Mouse (Mus musculus) ovary, postnatal 10 days (tissue): ENCODE data around the gene Gm12248.

Source experiments
- DNase-seq: peaks from one replicate; pipeline ENCODE4 v3.0.0; 2022; ENCODE audit warnings: low spot score

Gene Gm12248

DNA sequence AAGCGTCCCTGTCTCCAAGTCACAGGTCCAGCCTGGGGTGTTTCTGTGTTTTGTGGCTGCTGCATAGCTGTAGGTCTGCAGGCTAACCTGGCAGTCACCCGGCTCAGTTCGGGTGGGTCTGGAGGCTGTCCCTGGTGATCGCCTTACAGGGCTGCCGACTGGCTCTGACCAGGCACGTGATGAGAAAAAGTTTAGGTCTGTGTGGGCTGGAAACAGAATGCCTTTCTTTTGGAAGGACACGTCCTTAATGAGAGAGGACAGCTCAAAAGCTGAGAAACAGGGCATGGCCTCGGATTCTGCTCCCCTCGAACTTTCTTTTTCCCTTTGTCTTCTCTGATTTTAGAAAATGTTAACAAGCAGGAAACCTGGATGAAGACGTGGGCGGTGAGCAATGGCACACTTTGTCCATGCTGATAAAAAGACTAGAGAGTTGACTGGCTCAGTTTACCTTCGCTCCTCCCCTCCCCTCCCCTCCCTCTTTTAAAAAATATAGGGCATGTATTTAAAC lies at the start of gene Gm12248:
TSS of gene Gm12248 (minus strand) at position 114 of the 508 bp plus-strand sequence.
- DNase-seq: no peak

DNA sequence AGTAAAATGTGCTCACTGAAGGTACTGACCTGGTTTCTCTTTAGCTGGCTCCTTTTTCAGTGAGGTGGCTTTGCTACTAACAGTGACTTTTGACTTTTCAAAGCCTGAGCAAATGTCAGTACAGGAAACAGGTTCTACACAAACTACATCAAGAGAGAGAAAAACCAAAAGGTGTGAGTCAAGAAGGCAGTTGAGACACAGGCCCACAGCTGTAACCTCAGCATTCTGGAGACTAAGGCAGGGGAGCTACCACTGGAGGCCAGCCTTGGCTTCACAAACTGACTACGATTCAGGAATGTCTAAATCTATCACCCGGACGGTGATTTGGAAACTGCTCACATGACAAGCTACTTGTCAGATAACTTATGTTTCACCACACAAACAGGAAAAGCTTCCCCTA lies 46.5 kb upstream of the Gm12248 start:
- DNase-seq: no peak

DNA sequence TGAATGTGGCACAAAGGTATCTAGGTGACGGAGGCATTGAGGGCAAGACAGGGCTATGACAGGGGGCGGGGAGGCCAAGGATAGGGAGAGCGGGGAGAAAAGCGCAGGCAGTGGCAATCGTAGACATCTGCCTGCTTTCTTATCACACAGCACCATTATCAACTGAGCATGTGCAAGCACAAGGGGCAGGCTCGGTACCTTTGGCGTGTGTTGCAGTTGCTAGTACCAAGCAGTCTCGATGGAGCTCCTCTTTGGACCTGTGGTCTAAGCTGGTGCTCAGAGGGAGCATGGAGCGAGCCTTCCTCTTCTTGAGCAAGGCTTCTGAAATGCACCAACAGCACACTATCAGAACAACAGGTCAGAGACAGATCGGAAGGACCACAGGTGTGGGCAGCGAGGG lies 45.9 kb upstream of the Gm12248 start:
- no peak for DNase-seq

DNA sequence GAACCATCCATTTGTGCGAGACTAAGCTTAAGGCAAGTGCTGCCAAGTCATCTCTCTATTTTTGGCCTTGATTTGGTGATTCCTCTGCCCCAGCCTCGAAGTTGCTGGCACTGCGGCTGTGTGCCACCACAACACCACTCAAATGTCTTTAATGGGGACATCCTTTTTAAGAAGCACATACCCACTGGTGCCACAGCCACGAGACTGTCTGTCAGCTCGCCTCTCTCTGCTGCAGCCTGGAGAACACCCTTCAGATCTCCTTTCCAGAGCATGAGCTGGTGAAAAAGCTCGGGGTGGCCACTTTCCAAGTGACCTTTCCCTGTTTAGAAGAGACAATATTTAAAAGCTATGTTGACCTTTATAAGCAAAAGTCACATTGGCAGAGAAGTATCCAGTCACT lies 43.7 kb upstream of the Gm12248 start:
- no peak for DNase-seq

DNA sequence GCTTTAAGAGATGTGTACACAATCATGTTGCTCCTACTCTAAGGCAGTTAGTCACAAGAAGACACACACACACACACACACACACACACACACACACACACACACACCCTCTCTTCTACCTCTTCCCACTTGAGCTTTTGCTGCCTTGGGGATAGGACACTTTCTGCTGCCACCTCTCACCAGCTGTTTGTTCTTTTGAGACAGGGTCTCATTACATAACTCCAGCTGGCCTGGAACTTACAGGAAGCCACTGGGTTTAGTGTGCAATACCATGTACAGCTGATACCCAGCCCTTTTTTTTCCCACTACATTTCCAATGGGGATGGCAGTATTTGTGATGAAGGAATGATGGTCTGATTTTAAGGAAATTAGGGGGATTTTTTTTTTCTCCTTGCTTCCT lies 42.4 kb upstream of the Gm12248 start:
- DNase-seq: no peak

DNA sequence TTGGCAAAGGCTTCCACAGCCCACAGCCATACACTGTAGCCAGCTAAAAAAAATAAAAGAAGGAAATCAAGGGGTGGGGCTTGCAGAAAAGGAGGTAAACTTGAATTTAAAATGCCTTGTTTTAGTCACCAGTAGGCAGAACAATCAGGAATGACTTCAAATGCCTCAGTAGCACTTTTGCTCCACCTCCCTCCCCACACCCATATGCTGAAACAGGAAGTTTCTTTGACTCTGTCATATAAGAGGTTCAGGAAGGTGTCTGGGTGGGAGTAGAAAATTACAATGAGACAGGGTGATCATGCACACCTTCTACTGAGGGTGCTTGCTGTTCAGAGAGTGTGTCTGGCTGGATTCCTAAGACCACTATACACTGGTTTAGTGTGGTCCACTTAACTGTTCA lies 41.9 kb upstream of the Gm12248 start:
- no peak for DNase-seq

DNA sequence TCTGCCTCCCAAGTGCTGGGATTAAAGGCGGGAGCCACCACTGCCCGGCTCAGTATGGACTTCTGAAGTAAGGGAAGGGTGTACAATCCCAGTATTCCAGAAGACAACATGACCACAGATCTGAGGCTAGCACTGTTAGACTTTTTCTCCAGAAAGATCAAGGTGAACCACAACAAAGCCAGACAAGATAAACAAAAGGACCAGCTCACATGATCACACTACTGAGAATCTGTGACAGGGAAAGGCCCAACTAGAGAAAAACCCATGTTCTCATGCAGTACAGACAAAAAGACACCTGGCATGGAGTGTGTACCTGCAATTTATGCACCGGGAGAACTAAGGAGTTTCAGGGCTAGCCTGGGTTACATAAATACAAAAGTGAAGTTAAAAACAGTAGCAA lies 39.1 kb upstream of the Gm12248 start:
- no peak for DNase-seq

DNA sequence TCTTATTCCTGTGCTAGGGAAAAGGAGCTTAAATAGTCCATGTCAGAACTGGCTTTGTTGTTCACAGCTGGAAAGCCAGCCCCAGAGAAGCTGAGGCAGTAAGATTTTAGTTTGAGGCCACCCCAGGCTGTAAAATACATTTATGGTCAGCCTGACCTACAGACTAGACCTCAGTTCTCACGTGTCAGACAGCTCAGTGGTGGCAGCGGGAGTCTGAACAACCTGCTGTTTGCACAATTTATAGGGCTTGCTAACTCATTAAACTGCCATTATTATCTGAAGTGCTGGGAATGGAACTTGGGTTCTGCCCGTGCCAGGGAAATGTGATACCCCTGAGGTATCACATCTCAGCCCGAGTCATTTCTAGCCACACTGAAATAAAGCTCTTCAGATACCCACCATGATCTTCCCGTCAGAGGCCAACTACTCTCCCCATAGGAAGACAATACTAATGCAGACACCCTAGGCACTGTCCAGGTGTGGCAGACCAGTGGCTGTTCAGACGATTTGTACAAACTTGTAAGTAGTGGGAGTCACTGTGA lies 36.4 kb upstream of the Gm12248 start:
- no peak for DNase-seq

DNA sequence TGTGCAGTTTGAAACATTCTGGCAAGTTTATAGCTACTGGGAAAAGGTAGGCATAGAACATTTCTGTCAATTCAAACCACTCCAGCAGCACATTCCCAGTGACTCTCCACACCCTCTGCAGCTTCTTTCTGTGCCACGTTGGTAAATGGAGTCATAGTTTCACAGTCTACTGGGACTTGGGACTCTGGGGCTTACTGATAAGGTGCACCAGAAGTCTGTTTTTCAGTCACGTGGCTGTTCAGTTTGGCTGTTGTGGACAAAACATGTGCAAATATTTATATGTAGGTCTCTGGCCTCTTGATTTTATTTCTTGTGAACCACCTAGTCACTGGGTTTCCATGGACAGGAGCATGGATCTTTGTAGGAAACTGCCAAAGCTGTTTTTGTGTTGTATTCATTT lies 34.6 kb upstream of the Gm12248 start:
- no peak for DNase-seq

DNA sequence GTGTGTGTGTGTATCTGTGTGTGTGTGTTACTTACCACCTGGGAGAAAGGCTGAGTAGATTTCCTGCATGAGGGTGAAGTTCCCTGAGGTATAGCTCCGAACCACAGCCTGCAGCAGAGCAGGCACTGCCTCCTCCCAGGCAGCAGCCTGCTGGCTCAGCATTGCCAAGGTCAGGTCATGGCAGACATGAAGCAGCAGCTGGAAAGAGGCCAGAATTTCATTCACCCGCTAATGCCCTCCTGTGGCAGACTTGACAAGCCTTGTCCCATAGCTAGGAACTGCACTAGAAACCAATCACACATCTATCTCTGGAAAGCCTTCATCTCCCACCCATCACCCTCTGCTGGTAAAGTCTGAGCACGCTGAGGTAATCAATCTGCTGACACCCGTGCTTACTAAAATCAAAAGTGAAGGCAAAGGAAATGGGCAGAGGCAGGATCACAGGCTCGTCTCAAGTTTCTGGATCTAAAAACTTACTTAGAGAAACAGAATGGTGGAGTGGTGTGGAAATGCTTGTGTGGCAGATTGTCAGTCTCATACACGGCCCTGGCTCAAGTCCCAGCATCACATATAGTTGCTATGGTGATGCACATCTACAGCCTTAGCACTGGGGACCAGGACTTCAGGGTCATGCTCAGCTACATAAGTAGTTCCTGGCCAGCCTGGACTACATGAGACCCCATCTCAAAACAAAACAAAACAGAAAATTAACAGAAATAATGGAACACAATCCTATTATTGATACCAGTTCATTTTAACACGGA lies 33.6 kb upstream of the Gm12248 start:
- no peak for DNase-seq

DNA sequence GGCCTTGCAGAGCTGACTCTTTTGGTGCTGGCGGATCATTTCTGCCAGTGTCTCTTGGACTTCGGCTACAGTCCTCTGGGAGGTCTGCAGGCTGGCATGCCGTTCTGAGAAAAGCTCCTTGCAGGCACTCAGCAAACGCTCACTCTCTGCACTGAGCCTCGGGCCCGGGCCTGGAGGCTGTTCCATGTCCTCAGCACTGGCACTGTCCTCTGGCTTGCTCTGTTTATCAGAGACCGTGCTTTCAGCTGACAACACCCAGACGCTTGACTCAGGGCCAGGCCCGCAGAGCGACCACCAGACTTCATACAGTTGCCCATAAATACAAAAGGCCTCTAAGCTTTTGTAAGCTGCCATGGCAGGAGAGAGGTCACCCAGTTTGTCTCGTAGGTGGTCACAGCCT lies 32.1 kb upstream of the Gm12248 start:
- no peak for DNase-seq

DNA sequence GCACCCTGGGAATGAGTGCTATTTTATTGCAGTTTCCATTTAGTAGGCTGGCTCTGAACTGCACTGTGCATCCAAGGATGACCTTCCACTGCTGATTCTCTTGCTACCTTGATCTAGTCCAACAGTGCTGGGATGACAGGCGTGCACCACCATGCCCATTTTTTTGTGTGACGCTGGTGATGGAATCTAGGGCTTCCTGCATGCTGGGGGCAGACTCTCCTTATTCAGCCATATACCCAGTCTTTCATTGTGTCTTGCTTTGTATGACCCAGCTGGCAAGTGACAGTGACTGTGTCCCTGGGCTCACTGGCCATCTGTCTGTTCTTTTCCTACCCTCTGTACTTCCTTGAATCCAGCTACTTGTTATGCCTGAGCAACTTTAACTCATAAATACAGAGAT lies 30.8 kb upstream of the Gm12248 start:
- DNase-seq: no peak

DNA sequence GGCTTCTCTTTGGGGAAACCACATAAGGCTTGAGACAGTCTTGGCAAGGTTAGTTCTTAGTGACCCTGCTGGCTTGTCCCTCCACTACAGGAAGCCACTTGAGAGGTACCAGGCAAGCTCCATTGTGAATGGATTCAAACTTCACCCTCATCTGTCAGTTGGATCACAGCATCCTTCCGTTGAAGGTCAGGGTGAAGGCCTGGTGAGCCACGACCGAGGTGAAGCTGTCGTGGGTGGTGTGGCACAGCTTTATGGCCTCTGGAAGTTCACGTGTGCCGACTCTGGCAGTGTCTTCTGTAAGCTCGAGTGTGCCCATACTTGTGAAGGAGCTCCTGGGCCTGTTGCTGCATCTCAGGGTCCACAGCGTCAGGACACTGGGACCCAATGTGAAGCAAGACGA lies 28.4 kb upstream of the Gm12248 start:
- DNase-seq: no peak

DNA sequence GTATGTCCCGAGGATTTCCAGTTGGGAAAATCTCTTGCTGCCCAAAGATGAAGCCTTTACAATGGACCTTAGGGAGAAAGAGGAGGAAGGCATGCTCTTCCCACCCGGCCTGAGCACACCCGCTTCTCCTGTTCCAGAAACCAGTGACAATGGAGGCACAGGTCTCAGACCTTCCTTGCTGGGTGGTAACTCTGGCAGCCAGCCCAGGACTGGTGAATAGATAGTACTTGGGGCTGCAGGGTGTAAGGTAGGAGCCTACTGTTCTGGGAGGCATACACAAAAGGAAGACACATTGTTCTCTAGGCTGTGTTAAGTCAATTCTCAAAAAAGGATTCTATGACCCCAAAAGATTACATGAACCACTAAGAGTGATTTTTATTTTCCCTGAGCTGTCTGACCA lies 27.7 kb upstream of the Gm12248 start:
- DNase-seq: no peak

DNA sequence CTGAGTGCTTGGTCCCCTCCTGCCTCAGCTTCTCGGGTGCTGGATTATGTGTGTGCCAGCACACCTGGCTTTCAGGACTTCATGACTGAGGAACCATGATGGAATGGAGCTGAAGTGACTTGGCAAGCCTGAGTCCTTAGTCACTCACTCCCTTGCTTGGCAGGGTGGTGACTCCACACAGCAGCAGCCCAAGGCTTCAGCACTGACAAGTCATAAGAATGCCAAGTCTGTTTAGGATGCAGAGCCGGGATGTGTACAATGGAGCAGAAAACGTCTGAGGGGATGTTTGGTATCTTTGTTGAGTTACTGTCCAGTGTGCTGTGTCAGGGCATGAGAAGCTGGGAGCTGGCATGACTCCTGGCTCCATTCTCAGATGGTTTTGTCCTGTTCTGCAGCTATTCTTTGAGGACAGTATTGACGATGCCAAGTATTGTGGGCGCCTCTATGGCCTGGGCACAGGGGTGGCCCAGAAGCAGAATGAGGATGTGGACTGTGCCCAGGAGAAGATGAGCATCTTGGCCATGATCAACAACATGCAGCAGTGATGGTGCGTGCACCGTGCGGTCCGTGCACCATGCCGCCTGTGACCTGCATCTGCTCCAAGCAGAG lies 24.2 kb upstream of the Gm12248 start:
- DNase-seq: no peak

DNA sequence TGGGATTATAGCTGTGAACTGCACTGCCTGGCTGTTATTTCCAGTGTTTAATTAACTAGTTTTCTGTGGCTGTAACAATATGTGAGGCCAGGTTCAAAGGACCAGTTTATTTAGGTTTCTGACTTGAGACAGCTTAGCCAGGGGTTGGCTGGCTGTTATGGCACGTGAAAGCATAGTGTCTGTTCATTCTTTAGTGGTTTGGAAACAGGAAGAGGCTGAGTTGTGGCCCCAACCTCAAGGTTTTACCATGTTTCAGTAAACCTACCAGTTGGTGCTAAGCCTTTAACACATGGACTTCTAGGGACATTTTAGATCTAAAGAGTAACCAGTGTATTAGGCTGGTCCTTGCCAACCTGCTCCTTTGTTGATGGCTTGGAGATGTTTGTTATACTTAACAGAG lies 23.6 kb upstream of the Gm12248 start:
- no peak for DNase-seq

DNA sequence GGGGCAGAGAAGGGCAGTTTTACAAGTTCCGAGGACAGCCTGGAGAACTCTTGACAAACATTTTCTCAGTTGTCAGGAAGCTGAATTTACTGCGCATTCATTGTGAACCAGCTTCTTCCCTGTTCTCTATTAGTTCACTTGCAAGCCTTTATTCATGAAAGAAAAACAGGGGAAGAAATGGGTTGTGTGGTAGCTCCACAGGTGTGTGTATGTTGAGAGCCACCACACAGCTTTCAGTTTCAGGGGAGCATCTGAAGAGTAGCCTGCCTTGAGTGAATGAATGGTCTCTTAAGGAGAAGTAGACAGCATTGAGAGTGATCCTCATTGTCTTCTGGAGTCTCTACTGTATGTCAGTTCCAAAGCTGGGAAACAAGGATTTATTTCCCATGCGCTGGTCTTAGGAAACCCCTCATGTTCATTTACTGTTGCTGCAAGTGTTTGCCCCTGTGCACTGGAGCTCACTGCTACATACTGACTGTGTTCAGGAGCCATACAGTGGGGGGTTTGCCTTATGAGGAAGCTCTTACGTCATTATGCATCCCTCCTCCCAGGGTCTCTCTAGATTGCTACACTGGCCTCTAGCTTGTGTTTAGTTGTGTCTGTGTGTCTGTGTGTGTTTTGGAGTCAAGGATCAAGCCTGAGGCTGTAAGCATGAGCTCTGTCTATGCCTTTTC lies 14.9 kb upstream of the Gm12248 start:
- DNase-seq: no peak

DNA sequence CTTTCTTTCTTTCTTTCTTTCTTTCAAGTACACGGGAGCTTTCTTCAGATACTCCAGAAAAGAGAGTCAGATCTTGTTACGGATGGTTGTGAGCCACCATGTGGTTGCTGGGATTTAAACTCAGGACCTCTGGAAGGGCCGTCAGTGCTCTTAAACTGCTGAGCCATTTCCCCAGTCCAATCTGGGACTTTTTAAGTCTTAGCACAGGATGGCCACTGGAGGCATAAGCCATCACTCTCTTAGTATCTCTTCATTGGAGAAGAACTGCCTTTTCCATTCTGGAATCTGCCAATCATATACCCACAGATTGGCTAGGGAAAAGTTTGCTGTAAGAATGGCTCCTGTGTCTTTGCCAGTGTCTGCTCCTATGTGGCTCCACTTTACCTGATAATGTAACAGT lies 14.1 kb upstream of the Gm12248 start:
- DNase-seq: no peak

DNA sequence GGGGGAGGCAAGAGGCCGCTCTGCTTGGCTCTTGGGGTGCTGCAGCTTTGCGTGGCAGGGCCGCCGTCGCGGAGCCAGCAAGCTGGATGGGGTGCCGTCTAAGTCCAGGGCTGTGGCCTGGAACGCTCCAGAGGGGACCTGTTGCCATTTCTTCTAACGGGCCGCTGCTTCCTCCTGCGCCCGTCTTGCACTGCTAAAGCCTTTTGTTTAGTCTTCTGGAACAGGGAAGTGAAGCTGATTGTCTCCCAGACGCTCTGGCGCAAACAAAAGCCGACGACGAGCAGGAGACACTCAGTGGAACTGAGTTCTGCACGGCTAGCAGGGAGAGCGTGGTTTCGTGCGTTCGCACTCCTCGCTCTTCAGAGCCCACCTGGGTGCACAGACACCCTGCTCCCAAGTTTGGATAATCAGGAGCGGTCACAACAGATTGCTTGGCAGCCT lies 11.4 kb upstream of the Gm12248 start:
- DNase-seq: no peak

DNA sequence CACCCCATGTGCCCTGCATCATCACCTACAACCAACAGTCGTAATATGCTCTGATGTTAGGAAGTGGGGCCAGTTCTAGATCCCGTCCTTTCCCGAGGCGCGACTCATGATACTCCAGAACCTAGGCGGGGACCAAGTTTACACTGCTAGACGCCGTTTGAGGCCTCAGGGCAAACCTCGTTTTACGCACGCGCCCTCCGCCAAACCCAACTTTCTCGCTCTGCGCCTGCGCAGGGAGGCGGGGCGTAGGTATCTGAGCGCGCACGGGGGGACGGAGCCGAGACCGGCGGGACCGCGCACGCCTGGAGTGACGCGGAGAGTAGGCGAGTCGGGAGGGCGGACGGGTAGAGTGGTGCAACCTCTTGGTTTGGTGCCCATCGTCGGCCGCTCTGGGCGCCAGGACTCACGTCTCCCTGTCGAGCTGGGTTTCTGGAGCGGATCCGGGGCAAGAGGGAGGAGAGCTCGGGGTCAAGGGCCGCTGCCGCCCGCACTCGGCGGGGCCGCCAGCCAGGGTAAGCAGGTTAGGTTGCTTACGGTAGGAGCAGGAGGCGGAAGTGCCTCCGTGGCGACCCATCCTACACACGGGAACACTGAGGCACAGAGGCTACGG lies 10.9 kb upstream of the Gm12248 start, which contains the start of gene Cnot8:
TSS of gene Cnot8 (plus strand) at position 457 of the 610 bp plus-strand sequence.
- DNase-seq: peak; percentile 99

DNA sequence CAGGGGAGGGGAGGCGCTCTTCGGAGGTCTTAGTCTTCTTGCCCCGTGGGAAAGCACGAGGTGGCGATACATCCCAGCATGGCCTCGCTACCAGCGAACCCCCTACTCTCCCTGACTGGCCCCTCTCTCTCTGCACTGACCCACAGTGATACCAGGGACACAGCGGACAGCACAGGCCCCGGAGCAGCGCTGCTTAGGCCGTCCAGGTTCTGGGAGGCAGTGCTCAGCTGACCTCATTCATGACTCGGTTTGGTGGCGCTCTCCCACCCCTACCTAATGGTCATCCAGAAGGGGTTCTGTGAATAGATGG lies 10.4 kb upstream of the Gm12248 start:
- DNase-seq: no peak

DNA sequence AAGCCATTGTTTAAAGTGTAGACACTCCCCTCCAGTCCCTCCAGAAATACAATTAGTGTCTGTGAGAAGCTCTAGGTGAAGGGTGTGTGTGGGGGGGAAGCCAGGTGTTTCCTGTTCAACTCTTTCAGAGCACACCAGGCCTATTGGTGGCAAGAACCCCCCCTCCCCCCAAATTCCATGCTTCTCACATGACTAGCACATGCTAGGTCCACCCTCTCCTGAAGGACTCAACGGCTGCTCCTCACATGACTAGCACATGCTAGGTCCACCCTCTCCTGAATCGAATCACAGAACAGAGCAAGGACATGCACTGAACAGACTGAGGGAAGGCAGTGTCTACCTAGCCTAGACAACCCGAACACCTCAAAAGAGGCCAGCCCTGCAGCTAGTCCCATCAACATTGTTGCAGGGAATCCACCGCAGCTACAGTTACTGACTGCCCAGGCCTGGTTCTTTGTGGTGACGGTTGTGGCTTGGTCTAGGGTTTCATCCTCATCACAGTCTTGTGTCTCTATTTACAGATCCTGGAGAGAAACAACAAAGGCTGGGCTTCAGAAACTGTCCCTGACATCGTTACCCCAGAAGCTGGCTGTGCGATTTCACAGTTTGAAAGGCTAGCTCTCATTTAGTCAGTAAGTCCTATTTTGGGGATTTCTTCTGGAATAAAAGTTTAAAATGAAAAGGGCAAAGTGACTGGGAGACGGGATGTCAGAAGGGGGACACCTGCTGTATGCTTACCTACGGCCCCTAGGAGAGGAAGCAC lies 9.8 kb upstream of the Gm12248 start:
- DNase-seq: no peak
